9 mouse cellular contexts compared by ENCODE assay signal in genomic region chr19:47864721-47865120, GRCm38 (mm10). TPM values are rescaled to one million over a fixed set of nuclear protein-coding genes. Genes with fewer than 3 reads are reported as not detected.
DNase-seq lines count a peak whose midpoint lies in the region; ATAC-seq and TF ChIP-seq lines count a peak whose summit lies in the region.
"Had no signal": no experiment of that assay in that cellular context is flagged by ENCODE, and none has a peak within 500 bp of the region (broad histone marks: within the 10 kb centered on the region; RNA-seq: fewer than 3 reads in every experiment).

No protein-coding gene starts in this region.

- H3K79me2 ChIP-seq in liver, adult 2 months (ENCODE audit: control insufficient read depth, insufficient read depth, low read length), result no peaks in the 10 kb centered on the region

- no peak for TF ChIP-seq POLR2A in liver, adult 2 months (IDR thresholded peaks at IDR 0.05; ENCODE audit: extremely low read depth, insufficient read depth, low read length)

- H3K27me3 ChIP-seq in liver, adult 2 months (ENCODE audit: control insufficient read depth, insufficient read depth, low read length), result no peaks in the 10 kb centered on the region
- no peaks in the 10 kb centered on the region for H3K27me3 ChIP-seq in forebrain, embryonic 14.5 days (replicated peaks; ENCODE audit: control insufficient read depth, insufficient read depth, low read length)
- H3K27me3 ChIP-seq in limb, embryonic 11.5 days (ENCODE audit: control insufficient read depth, insufficient read depth, low read length), result no peaks in the 10 kb centered on the region
- no peaks in the 10 kb centered on the region for H3K27me3 ChIP-seq in neural tube, embryonic 12.5 days (replicated peaks)

- DNase-seq in liver, adult 2 months (ENCODE audit: extremely low read depth, low read depth, low spot score), result peak; percentile 5
- no peak for DNase-seq in liver
- DNase-seq in forebrain, embryonic 14.5 days (ENCODE audit: low spot score), result no peak
- DNase-seq in limb, embryonic 11.5 days (ENCODE audit: low spot score), result no peak
- no peak for DNase-seq in left cerebral cortex, adult 8-10 months (ENCODE audit: low spot score in 2 of 2)
- DNase-seq in frontal cortex, adult 2 months (ENCODE audit: extremely low spot score in 1 of 2, low spot score in 1 of 2), result no peak
- DNase-seq in ovary, postnatal 10 days (ENCODE audit: low spot score), result no peak
- DNase-seq: thymus, postnatal 36 days had no signal

- no peak for TF ChIP-seq CTCF in liver, adult 2 months (IDR thresholded peaks at IDR 0.05; ENCODE audit: low read depth, low read length)

- 84% methylated on average over 7 of the region's 7 CpGs for WGBS in liver, adult 2 months
- WGBS in forebrain, embryonic 14.5 days, result 85% methylated on average over 7 of the region's 7 CpGs
- whole genome bisulfite sequencing in limb, embryonic 11.5 days, result 84% methylated on average over 7 of the region's 7 CpGs
- WGBS in neural tube, embryonic 12.5 days, result 87% methylated on average over 7 of the region's 7 CpGs

- no peak overlapping the region for H3K4me3 ChIP-seq in liver, adult 2 months (ENCODE audit: insufficient read depth, low read depth, low read length)
- peak overlapping the region; percentile 55 for H3K4me3 ChIP-seq in forebrain, embryonic 14.5 days (ENCODE audit: low read depth, low read length)
- peak overlapping the region; percentile 56; the same call in 1 of the 2 replicates for H3K4me3 ChIP-seq in limb, embryonic 11.5 days (ENCODE audit: low read depth, low read length)
- peak overlapping the region; percentile 64 for H3K4me3 ChIP-seq in neural tube, embryonic 12.5 days

- H3K4me1 ChIP-seq in liver, adult 2 months (ENCODE audit: control insufficient read depth, insufficient read depth, low read length), result no peaks in the 10 kb centered on the region
- H3K4me1 ChIP-seq in forebrain, embryonic 14.5 days (ENCODE audit: control insufficient read depth, insufficient read depth, low read length), result 0 out of 2 replicates have a peak, but pooled peaks cover 4% of the 10 kb centered on the region
- peaks cover 5% of the 10 kb centered on the region; the same call in 1 of the 2 replicates for H3K4me1 ChIP-seq in limb, embryonic 11.5 days (ENCODE audit: control insufficient read depth, insufficient read depth, low read length)
- H3K4me1 ChIP-seq in neural tube, embryonic 12.5 days, result peaks cover 7% of the 10 kb centered on the region

- H3K36me3 ChIP-seq in liver, adult 2 months (ENCODE audit: control insufficient read depth, insufficient read depth, low read length), result peaks cover 18% of the 10 kb centered on the region
- no peaks in the 10 kb centered on the region for H3K36me3 ChIP-seq in forebrain, embryonic 14.5 days (ENCODE audit: control insufficient read depth, insufficient read depth, low read length)
- H3K36me3 ChIP-seq in limb, embryonic 11.5 days (ENCODE audit: control insufficient read depth, insufficient read depth, low read length), result peaks cover 7% of the 10 kb centered on the region; the same call in 1 of the 2 replicates
- H3K36me3 ChIP-seq in neural tube, embryonic 12.5 days, result peaks cover 9% of the 10 kb centered on the region; the same call in 1 of the 2 replicates

- no peak overlapping the region for H3K9ac ChIP-seq in liver, adult 2 months (ENCODE audit: low read depth, low read length)
- H3K9ac ChIP-seq in forebrain, embryonic 14.5 days (ENCODE audit: low read length), result peak overlapping the region; percentile 89; the same call in 1 of the 2 replicates
- no peak overlapping the region for H3K9ac ChIP-seq in limb, embryonic 11.5 days (ENCODE audit: low read length)
- no peak overlapping the region for H3K9ac ChIP-seq in neural tube, embryonic 12.5 days

- H3K27ac ChIP-seq in liver, adult 2 months (replicated peaks; ENCODE audit: insufficient read depth, low read depth, low read length), result no peak overlapping the region
- no peak overlapping the region for H3K27ac ChIP-seq in forebrain, embryonic 14.5 days (ENCODE audit: low read depth, low read length)
- no peak overlapping the region for H3K27ac ChIP-seq in limb, embryonic 11.5 days (replicated peaks; ENCODE audit: low read depth, low read length)
- no peak overlapping the region for H3K27ac ChIP-seq in neural tube, embryonic 12.5 days

- H3K4me2 ChIP-seq in forebrain, embryonic 14.5 days (ENCODE audit: low read length), result peak overlapping the region; percentile 76
- peak overlapping the region; percentile 65 for H3K4me2 ChIP-seq in limb, embryonic 11.5 days (ENCODE audit: low read depth, severe bottlenecking)
- peak overlapping the region; percentile 84 for H3K4me2 ChIP-seq in neural tube, embryonic 12.5 days (replicated peaks)

- no peak for ATAC-seq in forebrain, embryonic 14.5 days
- no peak for ATAC-seq in limb, embryonic 11.5 days (ENCODE audit: insufficient number of reproducible peaks, low FRiP score, low TSS enrichment, low read depth)
- ATAC-seq in neural tube, embryonic 12.5 days (ENCODE audit: low FRiP score, low read depth), result no peak

- no peaks in the 10 kb centered on the region for H3K9me3 ChIP-seq in forebrain, embryonic 14.5 days (replicated peaks; ENCODE audit: control insufficient read depth, low read length)
- no peaks in the 10 kb centered on the region for H3K9me3 ChIP-seq in limb, embryonic 11.5 days (ENCODE audit: control insufficient read depth, low read length)
- H3K9me3 ChIP-seq in neural tube, embryonic 12.5 days, result no peaks in the 10 kb centered on the region

RNA-seq across cellular contexts. Expression of gene Gsto2, which starts 0.6 kb away (rescaled TPM):
- 0.40 and 1.3 TPM in 2 replicates for total RNA-seq in liver, adult 2 months (2014; rRNA removed)
- 0.32 TPM in 2 replicates for polyA plus RNA-seq in liver, adult 2 months (2012; rRNA removed)
- polyA plus RNA-seq in forebrain, embryonic 14.5 days (2014; fragmentation: Nextera tagmentation; extraction: Ambion mirVana), result 1.1 TPM in 2 replicates
- polyA plus RNA-seq in limb, embryonic 11.5 days (2014; fragmentation: Nextera tagmentation; extraction: Ambion mirVana), result 0.78 and 1.1 TPM in 2 replicates
- polyA plus RNA-seq in neural tube, embryonic 12.5 days (2016; fragmentation: Nextera tagmentation; extraction: Ambion mirVana), result 0.73 and 0.98 TPM in 2 replicates
- total RNA-seq in left cerebral cortex, adult 8-10 months (2022), result 1 to 10 TPM; 1.5 to 2.6 (median 2.2) TPM
- polyA plus RNA-seq in frontal cortex, adult 2 months (2012; rRNA removed), result 1.8 and 2.0 TPM in 2 replicates

RNA-seq across cellular contexts. Expression of gene Gsto1, which starts 10.0 kb away (rescaled TPM):
- 149 and 176 TPM in 2 replicates for total RNA-seq in liver, adult 2 months (2014; rRNA removed)
- polyA plus RNA-seq in liver, adult 2 months (2012; rRNA removed), result 116 and 123 TPM in 2 replicates
- polyA plus RNA-seq in forebrain, embryonic 14.5 days (2014; fragmentation: Nextera tagmentation; extraction: Ambion mirVana), result 105 and 120 TPM in 2 replicates
- 232 and 249 TPM in 2 replicates for polyA plus RNA-seq in limb, embryonic 11.5 days (2014; fragmentation: Nextera tagmentation; extraction: Ambion mirVana)
- 108 and 114 TPM in 2 replicates for polyA plus RNA-seq in neural tube, embryonic 12.5 days (2016; fragmentation: Nextera tagmentation; extraction: Ambion mirVana)
- total RNA-seq in left cerebral cortex, adult 8-10 months (2022), result 10 to 100 TPM; 47.5 to 55.8 (median 51.4) TPM
- 46.5 and 48.4 TPM in 2 replicates for polyA plus RNA-seq in frontal cortex, adult 2 months (2012; rRNA removed)

RNA-seq across cellular contexts. Expression of gene Cfap43, which starts 54.4 kb away (rescaled TPM):
- total RNA-seq in liver, adult 2 months (2014; rRNA removed), result not detected in 2 replicates
- not detected in 2 replicates for polyA plus RNA-seq in liver, adult 2 months (2012; rRNA removed)
- polyA plus RNA-seq in forebrain, embryonic 14.5 days (2014; fragmentation: Nextera tagmentation; extraction: Ambion mirVana), result 0.99 and 1.4 TPM in 2 replicates
- 0.04 and 0.27 TPM in 2 replicates for polyA plus RNA-seq in limb, embryonic 11.5 days (2014; fragmentation: Nextera tagmentation; extraction: Ambion mirVana)
- polyA plus RNA-seq in neural tube, embryonic 12.5 days (2016; fragmentation: Nextera tagmentation; extraction: Ambion mirVana), result 0.04 and 0.18 TPM in 2 replicates
- total RNA-seq in left cerebral cortex, adult 8-10 months (2022), result 1 to 10 TPM in 2 of 4 experiments, under 1 TPM in 2; 0.46 to 1.2 (median 0.99) TPM
- 0.40 and 0.44 TPM in 2 replicates for polyA plus RNA-seq in frontal cortex, adult 2 months (2012; rRNA removed)

RNA-seq across cellular contexts. Expression of gene Itprip, which starts 54.4 kb away (rescaled TPM):
- total RNA-seq in liver, adult 2 months (2014; rRNA removed), result 0.65 and 0.94 TPM in 2 replicates
- polyA plus RNA-seq in liver, adult 2 months (2012; rRNA removed), result 0.46 and 0.51 TPM in 2 replicates
- 5.4 and 6.4 TPM in 2 replicates for polyA plus RNA-seq in forebrain, embryonic 14.5 days (2014; fragmentation: Nextera tagmentation; extraction: Ambion mirVana)
- 20.0 and 20.3 TPM in 2 replicates for polyA plus RNA-seq in limb, embryonic 11.5 days (2014; fragmentation: Nextera tagmentation; extraction: Ambion mirVana)
- polyA plus RNA-seq in neural tube, embryonic 12.5 days (2016; fragmentation: Nextera tagmentation; extraction: Ambion mirVana), result 15.4 and 16.4 TPM in 2 replicates
- 1 to 10 TPM in 2 of 4 experiments, under 1 TPM in 2; 0.74 to 1.7 (median 1.2) TPM for total RNA-seq in left cerebral cortex, adult 8-10 months (2022)
- polyA plus RNA-seq in frontal cortex, adult 2 months (2012; rRNA removed), result 0.78 and 0.86 TPM in 2 replicates
